Mouse (Mus musculus): ENCODE results near the gene Pla2g1b. TPM values are rescaled to one million over a fixed set of nuclear protein-coding genes. Genes with fewer than 3 reads are reported as not detected.

Pla2g1b gene
- total RNA-seq, 2 experiments from 2014 or later, result not detected

DNA sequence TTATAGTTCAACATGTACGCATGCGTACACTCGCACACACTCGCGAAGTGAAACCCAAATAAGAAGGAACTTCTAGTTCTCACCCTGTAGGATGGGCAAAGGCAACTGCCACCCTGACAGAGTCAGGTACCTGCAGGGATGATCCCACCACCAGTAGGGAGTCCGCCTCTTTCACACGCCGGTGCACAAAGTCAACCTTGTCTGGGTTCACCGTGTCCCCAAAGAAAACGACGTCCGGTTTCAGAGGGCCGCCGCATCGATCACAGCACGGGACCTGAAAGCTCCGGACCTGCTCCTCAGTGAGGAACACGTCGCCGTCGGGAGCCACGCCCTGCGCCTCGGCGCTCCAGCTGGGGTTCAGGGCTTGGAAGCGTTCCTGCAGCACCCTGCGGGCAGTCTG lies 14.0 kb downstream of the Pla2g1b start:
- intact Hi-C loops (cut with DNase I), result no loop called here

DNA sequence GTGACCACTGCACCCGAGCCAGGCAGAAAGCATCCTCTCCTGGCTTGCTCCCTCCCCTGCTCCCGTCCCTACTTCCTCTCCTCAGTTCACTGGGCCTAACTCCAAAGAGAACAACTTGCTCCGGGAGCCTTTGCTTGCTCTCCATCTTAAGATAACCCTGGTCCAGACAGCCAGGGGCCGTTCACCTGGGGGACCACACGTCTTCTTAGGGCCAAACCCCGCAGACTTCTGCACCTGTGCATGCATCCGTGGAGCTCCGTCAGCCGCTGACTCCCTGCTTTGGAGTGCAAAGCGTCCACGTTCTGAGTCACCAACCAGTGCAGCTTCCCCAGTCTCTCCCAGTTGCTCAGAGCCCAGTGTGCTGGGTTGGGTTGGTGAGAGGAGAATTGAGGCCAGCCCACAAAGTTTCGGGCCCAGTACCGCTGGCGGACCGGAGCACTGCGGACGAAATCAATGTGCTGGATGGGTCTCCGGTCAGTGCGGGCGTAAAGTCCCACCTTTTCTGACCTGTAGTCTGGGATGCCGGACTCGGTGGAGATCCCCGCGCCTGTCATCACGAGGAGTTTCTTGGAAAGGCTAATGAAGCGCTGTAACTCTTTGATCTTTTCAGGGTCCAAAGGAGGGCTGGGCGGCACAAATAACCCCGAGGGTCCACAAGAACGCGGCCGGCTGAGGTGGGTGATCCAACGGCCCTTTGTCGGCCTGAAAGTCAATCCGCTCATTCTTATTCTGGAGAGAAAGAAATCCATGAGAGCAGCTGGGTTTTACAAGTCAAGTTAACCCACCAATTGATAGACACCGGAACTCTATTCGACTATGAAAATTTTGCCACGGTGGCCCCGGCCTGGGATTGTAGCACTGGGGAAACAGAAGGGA lies 16.6 kb downstream of the Pla2g1b start:
- H3K4me3 ChIP-seq, result no peak overlapping the region
- no peak for TF ChIP-seq CTCF (IDR thresholded peaks at IDR 0.05)
- intact Hi-C loops (cut with DNase I), result no loop called here
- no peak for DNase-seq
- no peak overlapping the region for H3K27ac ChIP-seq

More for the DNA sequence above, 14.0 kb downstream of the Pla2g1b start:
- Histone ChIP-seq H3K4me3 (peak overlapping the region; percentile 47), H3K27ac (no peak overlapping the region)
- peak; percentile 34 for DNase-seq
- TF ChIP-seq CTCF (IDR thresholded peaks at IDR 0.05), result no peak

GRCm38 (mm10) chr5:115483385-115483784 lies 17.3 kb downstream of the Pla2g1b start:
- TF ChIP-seq CTCF (IDR thresholded peaks at IDR 0.05), result peak; percentile 40; the same call in 1 of the 2 replicates
- Histone ChIP-seq H3K27ac (peak overlapping the region; percentile 91; the same call in 1 of the 2 replicates), H3K4me3 (peak overlapping the region; percentile 77)
- intact Hi-C loops (cut with DNase I), result no loop called here
- no peak for DNase-seq

DNA sequence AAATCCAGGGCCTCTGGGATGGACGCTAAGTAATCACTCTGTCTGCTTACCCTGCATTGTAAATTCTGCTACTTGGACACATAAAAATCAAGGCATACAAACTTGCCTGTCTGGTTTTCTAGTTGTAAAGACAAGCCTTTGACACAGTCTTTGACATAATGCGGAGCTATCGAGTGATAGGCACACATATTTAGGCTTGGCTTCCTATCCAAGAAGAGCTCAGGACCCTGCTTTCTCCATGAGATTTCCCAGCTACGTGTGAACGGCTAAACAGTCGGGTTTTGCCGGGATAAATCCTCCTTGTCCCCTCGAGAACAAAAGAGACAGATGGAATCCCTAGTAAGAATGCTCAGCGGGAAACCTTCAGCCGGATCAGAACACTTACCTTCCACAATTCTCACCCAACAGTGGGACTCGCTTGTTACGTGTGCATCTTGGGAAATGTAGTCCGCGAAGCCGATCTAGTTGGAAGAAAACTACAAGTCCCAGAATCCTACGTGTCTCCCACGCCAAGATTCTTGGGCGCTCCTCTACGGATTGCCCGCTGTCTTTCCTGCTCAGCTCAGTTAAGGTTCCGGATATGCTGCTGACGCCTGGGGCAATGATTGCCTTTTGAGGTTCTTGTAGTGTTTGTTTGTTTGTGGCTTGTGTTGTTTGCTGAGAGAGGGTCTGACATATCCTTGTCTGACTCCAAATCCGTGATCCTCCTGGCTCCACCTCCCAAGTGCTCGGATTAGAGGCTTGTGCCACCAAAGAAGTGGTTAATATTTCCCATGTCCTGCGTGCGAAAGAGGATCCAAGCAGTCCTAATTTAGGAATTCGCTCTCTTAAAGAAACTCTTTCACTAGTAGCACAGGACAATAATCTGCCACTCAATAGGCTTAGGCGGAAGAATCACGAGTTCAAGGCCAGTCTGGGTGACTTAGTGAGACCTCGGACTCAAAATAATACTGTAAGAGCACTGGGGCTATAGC lies 18.2 kb downstream of the Pla2g1b start, which contains the start of gene Sirt4:
Gene Sirt4 (minus strand): TSS at position 779 of the 974 bp plus-strand sequence.
- no peak for TF ChIP-seq CTCF (IDR thresholded peaks at IDR 0.05)
- peak within 1 kb of the TSS; percentile 91 for H3K27ac ChIP-seq
- DNase-seq, result peak; percentile 82
- intact Hi-C loops (cut with DNase I), result no loop called here
- H3K4me3 ChIP-seq, result peak within 1 kb of the TSS; percentile 77

DNA sequence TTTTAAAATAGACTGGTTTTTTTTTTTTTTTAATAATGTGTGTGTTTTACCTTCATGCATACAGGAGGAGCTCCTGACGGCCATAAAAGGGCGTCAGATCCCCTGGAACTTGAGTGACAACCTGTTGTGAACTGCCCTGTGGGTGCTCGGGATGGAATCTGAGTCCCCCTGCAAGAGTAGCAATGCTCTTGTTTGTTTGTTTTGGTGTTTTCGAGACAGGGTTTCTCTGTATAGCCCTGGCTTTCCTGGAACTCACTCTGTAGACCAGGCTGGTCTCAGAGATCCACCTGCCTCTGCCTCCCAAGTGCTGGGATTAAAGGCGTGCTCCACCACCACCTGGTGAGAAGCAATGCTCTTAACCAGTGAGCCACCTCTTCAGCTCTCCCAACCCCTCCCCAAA lies 18.9 kb downstream of the Pla2g1b start:
- TF ChIP-seq CTCF (IDR thresholded peaks at IDR 0.05), result no peak
- intact Hi-C loops (cut with DNase I), result no loop called here
- H3K4me3 ChIP-seq, result peak overlapping the region; percentile 77
- H3K27ac ChIP-seq, result peak overlapping the region; percentile 91
- no peak for DNase-seq

GRCm38 (mm10) chr5:115485489-115486205 lies 19.6 kb downstream of the Pla2g1b start:
- intact Hi-C loops (cut with DNase I), result no loop called here
- Histone ChIP-seq H3K27ac (no peak overlapping the region), H3K4me3 (no peak overlapping the region)
- DNase-seq, result no peak
- no peak for TF ChIP-seq CTCF (IDR thresholded peaks at IDR 0.05)

DNA sequence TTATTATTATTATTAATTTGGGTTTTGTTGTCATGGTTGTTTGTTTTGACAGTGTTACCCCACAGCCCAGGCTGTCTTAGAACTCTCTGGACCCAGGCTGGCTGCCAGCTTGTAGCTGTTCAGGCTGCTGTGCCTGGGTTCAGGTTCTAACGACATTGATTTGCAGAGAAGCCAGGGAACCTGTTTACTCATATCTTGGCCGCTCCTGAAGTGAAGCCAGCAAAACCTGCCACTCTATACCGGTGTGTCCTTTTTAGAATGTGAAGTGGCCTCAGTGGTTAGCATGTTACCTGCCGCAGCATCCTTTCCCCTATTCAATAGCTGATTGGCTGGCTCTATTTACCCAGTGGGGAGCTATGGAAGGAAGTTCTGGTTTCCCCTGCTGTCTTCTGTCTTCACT lies 20.7 kb downstream of the Pla2g1b start:
- no peak overlapping the region for H3K27ac ChIP-seq
- DNase-seq, result no peak
- no peak for TF ChIP-seq CTCF (IDR thresholded peaks at IDR 0.05)
- intact Hi-C loops (cut with DNase I), result no loop called here
- H3K4me3 ChIP-seq, result no peak overlapping the region

DNA sequence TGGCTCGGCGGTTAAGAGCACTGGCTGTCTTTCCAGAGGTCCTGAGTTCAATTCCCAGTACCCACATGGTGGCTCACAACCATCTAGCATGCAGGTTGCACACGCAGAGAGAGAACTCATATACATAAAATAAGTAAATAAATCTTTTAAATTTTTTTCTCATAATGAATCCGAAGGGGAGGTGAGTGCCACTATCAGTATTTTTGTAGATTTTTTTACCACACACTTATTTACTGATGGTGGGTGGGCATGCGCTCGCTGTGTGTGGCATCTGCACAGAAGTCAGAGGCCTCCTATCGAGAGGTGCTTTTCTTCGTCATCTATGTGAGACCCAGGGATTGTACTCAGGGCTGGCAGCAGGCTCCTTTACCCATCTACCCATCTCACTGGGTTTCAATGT lies 21.3 kb downstream of the Pla2g1b start:
- TF ChIP-seq CTCF (IDR thresholded peaks at IDR 0.05), result no peak
- H3K4me3 ChIP-seq, result no peak overlapping the region
- no peak overlapping the region for H3K27ac ChIP-seq
- DNase-seq, result no peak
- intact Hi-C loops (cut with DNase I), result no loop called here

GRCm38 (mm10) chr5:115487942-115488580 lies 22.0 kb downstream of the Pla2g1b start:
- peak overlapping the region; percentile 100 for H3K27ac ChIP-seq
- TF ChIP-seq CTCF (IDR thresholded peaks at IDR 0.05), result no peak
- DNase-seq, result no peak
- intact Hi-C loops (cut with DNase I), result no loop called here
- peak overlapping the region; percentile 76; the same call in 1 of the 2 replicates for H3K4me3 ChIP-seq

GRCm38 (mm10) chr5:115488841-115489698 lies 23.0 kb downstream of the Pla2g1b start:
- intact Hi-C loops (cut with DNase I), result no loop called here
- DNase-seq, result peak; percentile 72

More at GRCm38 (mm10) chr5:115488841-115489698, 23.0 kb downstream of the Pla2g1b start:
- no peak for TF ChIP-seq CTCF (IDR thresholded peaks at IDR 0.05)
- Histone ChIP-seq H3K27ac (peak overlapping the region; percentile 100), H3K4me3 (peak overlapping the region; percentile 76)

Data from gastrocnemius, adult 2 months (tissue).